Mouse (Mus musculus): ENCODE measurements at regions not wholly inside any gene's neighbourhood (a gene's known extent, or its start where the extent isn't known, plus 50 kb on each side); places are given as distances from the start of the nearest gene placed in this dataset.
"Not testable (repeated sequence)": the region's sequence is repeated elsewhere in the genome, so short reads cannot be mapped to it uniquely, and the experiment has no call there.

- no peak for DNase-seq (ENCODE audit: low spot score in 2 of 2)
Observed at GRCm38 (mm10) chr5:117040878-117041277, 75.0 kb downstream of the Suds3 start.

- peak in 1 of 2 experiments; percentile 17 for DNase-seq (ENCODE audit: low spot score in 2 of 2)
Observed at GRCm38 (mm10) chr5:117037261-117037660, 78.7 kb downstream of the Suds3 start.

GRCm38 (mm10) chr5:117032130-117032529, 83.8 kb downstream of the Suds3 start:
- no peak for DNase-seq (ENCODE audit: low spot score in 2 of 2)

GRCm38 (mm10) chr5:117025689-117026383, 90.1 kb downstream of the Suds3 start:
- DNase-seq (ENCODE audit: low spot score in 2 of 2): no peak

- no peak for DNase-seq (ENCODE audit: low spot score in 2 of 2)
Observed at GRCm38 (mm10) chr5:117018419-117019150, 97.3 kb downstream of the Suds3 start.

GRCm38 (mm10) chr5:117011128-117011527, 104.8 kb downstream of the Suds3 start:
- no peak for DNase-seq (ENCODE audit: low spot score in 2 of 2)

GRCm38 (mm10) chr5:117000770-117001201, 115.1 kb downstream of the Suds3 start:
- DNase-seq (ENCODE audit: low spot score in 2 of 2): no peak

- no peak for DNase-seq (ENCODE audit: low spot score in 2 of 2)
Observed at GRCm38 (mm10) chr5:116994508-116994907, 121.4 kb downstream of the Suds3 start.

- no peak for DNase-seq (ENCODE audit: low spot score in 2 of 2)
Observed at GRCm38 (mm10) chr5:116993674-116994073, 122.2 kb downstream of the Suds3 start.

GRCm38 (mm10) chr5:116991461-116991860, 124.5 kb downstream of the Suds3 start:
- DNase-seq (ENCODE audit: low spot score in 2 of 2): no peak

- not testable (repeated sequence) for DNase-seq (ENCODE audit: low spot score in 2 of 2)
Observed at GRCm38 (mm10) chr5:116971474-116971873, 144.4 kb downstream of the Suds3 start.

- DNase-seq (ENCODE audit: low spot score in 2 of 2): no peak
Observed at GRCm38 (mm10) chr5:116964171-116964570, 151.7 kb downstream of the Suds3 start.

GRCm38 (mm10) chr5:116963106-116963505, 152.8 kb downstream of the Suds3 start:
- no peak for DNase-seq (ENCODE audit: low spot score in 2 of 2)

- DNase-seq (ENCODE audit: low spot score in 2 of 2): no peak
Observed at GRCm38 (mm10) chr5:116960041-116960440, 155.9 kb downstream of the Suds3 start.

GRCm38 (mm10) chr5:116958141-116958540, 157.8 kb downstream of the Suds3 start:
- DNase-seq (ENCODE audit: low spot score in 2 of 2): no peak

GRCm38 (mm10) chr5:116956572-116956971, 159.3 kb downstream of the Suds3 start:
- no peak for DNase-seq (ENCODE audit: low spot score in 2 of 2)

GRCm38 (mm10) chr5:116950280-116950881, 165.5 kb downstream of the Suds3 start:
- no peak for DNase-seq (ENCODE audit: low spot score in 2 of 2)

- DNase-seq (ENCODE audit: low spot score in 2 of 2): no peak
Observed at GRCm38 (mm10) chr5:116934585-116934984, 181.3 kb downstream of the Suds3 start.

- no peak for DNase-seq (ENCODE audit: low spot score in 2 of 2)
Observed at GRCm38 (mm10) chr5:116934151-116934550, 181.8 kb downstream of the Suds3 start.

GRCm38 (mm10) chr5:116933105-116933504, 182.8 kb downstream of the Suds3 start:
- DNase-seq (ENCODE audit: low spot score in 2 of 2): no peak

- no peak for DNase-seq (ENCODE audit: low spot score in 2 of 2)
Observed at GRCm38 (mm10) chr5:116923761-116924160, 192.2 kb downstream of the Suds3 start.

- no peak for DNase-seq (ENCODE audit: low spot score in 2 of 2)
Observed at GRCm38 (mm10) chr5:116922059-116922671, 193.7 kb downstream of the Suds3 start.

All from spleen, postnatal 10 days (tissue).